Mouse (Mus musculus): ENCODE measurements at regions not wholly inside any gene's neighbourhood (a gene's known extent, or its start where the extent isn't known, plus 50 kb on each side); places are given as distances from the start of the nearest gene placed in this dataset.
A peak's percentile ranks its signal among the peaks of the same experiment; 100 is the strongest.

- DNase-seq = peak; percentile 15
Observed at GRCm38 (mm10) chr5:73938450-73938849, 129.8 kb downstream of the Usp46 start.

- no peak for DNase-seq
Observed at GRCm38 (mm10) chr5:73942950-73943349, 125.3 kb downstream of the Usp46 start.

- DNase-seq = no peak
Observed at GRCm38 (mm10) chr5:73945671-73946070, 122.6 kb downstream of the Usp46 start.

GRCm38 (mm10) chr5:73946164-73946563 lies 122.1 kb downstream of the Usp46 start:
- no peak for DNase-seq

GRCm38 (mm10) chr5:73948031-73948899 lies 120.0 kb downstream of the Usp46 start:
- no peak for DNase-seq
